Mouse (Mus musculus): ENCODE results near the gene Cnpy1.

DNA sequence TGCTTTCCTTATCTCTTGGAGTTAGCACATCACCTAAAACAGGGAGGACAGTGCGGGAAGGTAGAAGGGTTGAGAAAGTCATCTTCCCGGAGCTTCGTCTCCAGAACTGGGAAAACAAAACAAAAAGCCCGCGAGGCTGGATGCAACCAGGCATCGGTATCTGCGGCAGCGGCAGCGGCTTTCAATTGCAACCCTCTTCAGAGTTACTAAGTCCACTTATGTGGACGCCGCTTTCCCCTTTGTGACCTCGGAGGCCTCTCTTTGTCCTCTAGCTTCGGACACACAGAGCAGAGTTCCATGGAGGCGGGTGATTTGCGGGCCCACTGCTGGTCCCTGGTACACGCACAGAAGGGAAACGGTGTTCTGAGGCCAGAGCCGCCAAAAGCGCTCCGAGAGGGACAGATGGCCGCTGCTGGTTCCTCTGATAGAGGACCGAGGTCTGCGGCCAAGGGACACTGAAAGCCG lies 83.6 kb downstream of the Cnpy1 start:
- no peak for TF ChIP-seq EP300 (IDR thresholded peaks at IDR 0.05; ENCODE audit: low read depth in 1 of 2, low read length in 2 of 2)
- TF ChIP-seq UBTF (IDR thresholded peaks at IDR 0.05; ENCODE audit: borderline replicate concordance, insufficient read depth, low read depth, low read length), result no peak
- TF ChIP-seq TCF12 (IDR thresholded peaks at IDR 0.05; ENCODE audit: low read depth, low read length), result no peak
- no peak for TF ChIP-seq GATA1 (IDR thresholded peaks at IDR 0.05; ENCODE audit: low read depth, low read length)
- TF ChIP-seq ETS1 (IDR thresholded peaks at IDR 0.05; ENCODE audit: low read depth, low read length), result no peak
- no peak for TF ChIP-seq CTCF (IDR thresholded peaks at IDR 0.05 in 2 of 3, conservative IDR thresholded peaks at IDR 0.05 in 1 of 3; ENCODE audit: control insufficient read depth in 1 of 3, insufficient read depth in 1 of 3, low read depth in 2 of 3, low read length in 3 of 3, poor library complexity in 1 of 3, severe bottlenecking in 1 of 3)
- TF ChIP-seq POLR2A (IDR thresholded peaks at IDR 0.05; ENCODE audit: control insufficient read depth in 1 of 2, insufficient read depth in 1 of 2, low read depth in 1 of 2, low read length in 2 of 2, poor library complexity in 1 of 2), result no peak
- TF ChIP-seq HCFC1 (IDR thresholded peaks at IDR 0.05; ENCODE audit: low read depth, low read length), result no peak
- no peak for TF ChIP-seq NRF1 (IDR thresholded peaks at IDR 0.05; ENCODE audit: insufficient read depth, low read depth, low read length, poor library complexity, severe bottlenecking)
- TF ChIP-seq SIN3A (IDR thresholded peaks at IDR 0.05; ENCODE audit: low read length), result no peak
- TF ChIP-seq ZNF384 (IDR thresholded peaks at IDR 0.05; ENCODE audit: low read depth, low read length), result no peak
- no peak for TF ChIP-seq MEF2A (IDR thresholded peaks at IDR 0.05; ENCODE audit: extremely low read depth, insufficient replicate concordance, low read depth, low read length, poor library complexity, severe bottlenecking)
- TF ChIP-seq RAD21 (IDR thresholded peaks at IDR 0.05; ENCODE audit: low read depth, low read length), result no peak
- no peak for TF ChIP-seq KAT2A (conservative IDR thresholded peaks at IDR 0.05; ENCODE audit: low read depth, low read length)
